Mouse (Mus musculus) MEL (cell line): Measurements from ENCODE around the gene Gm20388. TPM values are rescaled to one million over a fixed set of nuclear protein-coding genes. Genes with fewer than 3 reads are reported as not detected.

Experiments used
- DNase-seq: peaks from one replicate; pipeline ENCODE4 v3.0.0; 2011; ENCODE audit warnings: low read depth, low spot score
- H3K27ac ChIP-seq: 2 replicates; pipeline ENCODE4 v1.5.1; 2012; ENCODE audit warnings: low read depth, mild to moderate bottlenecking, control low read depth, low read length, moderate library complexity; ENCODE audit not compliant: control insufficient read depth
- H3K27me3 ChIP-seq, 2 experiments: fragments of 150-350 bp in 1 of 2; sonication (generic) in 1 of 2; 2 replicates each; pipeline ENCODE4 v1.6.1; 2012; ENCODE audit warnings: low read length in 2 of 2, mild to moderate bottlenecking in 2 of 2, improper control_type of control experiment in 1 of 2, moderate library complexity in 1 of 2; ENCODE audit not compliant: insufficient read depth in 2 of 2, control insufficient read depth in 1 of 2
- H3K36me3 ChIP-seq, 2 experiments: 2 replicates each; pipeline ENCODE4 v1.6.1; 2012 to 2014; ENCODE audit warnings: low read length in 2 of 2, improper control_type of control experiment in 1 of 2, inconsistent platforms in 1 of 2, mild to moderate bottlenecking in 1 of 2; ENCODE audit not compliant: insufficient read depth in 2 of 2, control insufficient read depth in 1 of 2
- H3K4me1 ChIP-seq, 2 experiments: fragments of 150-350 bp in 1 of 2; sonication (generic) in 1 of 2; 2 replicates each; pipeline ENCODE4 v1.6.1; 2012; ENCODE audit warnings: low read length in 2 of 2, improper control_type of control experiment in 1 of 2, mild to moderate bottlenecking in 1 of 2; ENCODE audit not compliant: insufficient read depth in 2 of 2, control insufficient read depth in 1 of 2
- H3K4me3 ChIP-seq, 2 experiments: fragments of 150-350 bp in 1 of 2; sonication (generic) in 1 of 2; 2 replicates each; pipeline ENCODE4 v1.5.1; 2012; ENCODE audit warnings: low read depth in 2 of 2, low read length in 2 of 2, mild to moderate bottlenecking in 2 of 2, moderate library complexity in 2 of 2, control low read depth in 1 of 2, improper control_type of control experiment in 1 of 2; ENCODE audit not compliant: control insufficient read depth in 1 of 2, insufficient read depth in 1 of 2
- H3K79me2 ChIP-seq: 2 replicates; pipeline ENCODE4 v1.6.1; 2012; ENCODE audit warnings: mild to moderate bottlenecking, low read length, moderate library complexity; ENCODE audit not compliant: control insufficient read depth, poor library complexity, insufficient read depth
- H3K9ac ChIP-seq: 2 replicates; pipeline ENCODE4 v1.6.1; 2012; ENCODE audit warnings: low read depth, mild to moderate bottlenecking, control low read depth, low read length, moderate library complexity; ENCODE audit not compliant: control insufficient read depth, poor library complexity, severe bottlenecking
- H3K9me3 ChIP-seq: fragments of 150-350 bp; sonication (generic); replicated peaks from 2 replicates; pipeline ENCODE4 v1.6.1; 2012; ENCODE audit warnings: mild to moderate bottlenecking, low read length, improper control_type of control experiment, moderate library complexity; ENCODE audit not compliant: insufficient read depth
- BHLHE40 ChIP-seq: IDR thresholded peaks from 2 replicates; pipeline ENCODE4 v1.6.1; 2012; ENCODE audit warnings: low read depth, mild to moderate bottlenecking, inconsistent platforms, low read length, improper control_type of control experiment, borderline replicate concordance
- CHD1 ChIP-seq: IDR thresholded peaks from 2 replicates; pipeline ENCODE4 v1.6.1; 2012; ENCODE audit warnings: low read depth, mild to moderate bottlenecking, inconsistent platforms, low read length, improper control_type of control experiment
- CHD2 ChIP-seq: IDR thresholded peaks from 2 replicates; pipeline ENCODE4 v1.6.1; 2011; ENCODE audit warnings: low read length, improper control_type of control experiment
- CTCF ChIP-seq, 3 experiments: IDR thresholded peaks in 2 of 3; conservative IDR thresholded peaks in 1 of 3; 2 replicates each; pipeline ENCODE4 v1.5.1; 2011 to 2012; ENCODE audit warnings: low read length in 3 of 3, low read depth in 2 of 3, mild to moderate bottlenecking in 2 of 3, improper control_type of control experiment in 1 of 3, inconsistent platforms in 1 of 3, mixed read lengths in 1 of 3, moderate library complexity in 1 of 3; ENCODE audit not compliant: control insufficient read depth in 1 of 3, insufficient read depth in 1 of 3, poor library complexity in 1 of 3, severe bottlenecking in 1 of 3
- EP300 ChIP-seq, 2 experiments: IDR thresholded peaks; 2 replicates each; pipeline ENCODE4 v1.6.1; 2011; ENCODE audit warnings: improper control_type of control experiment in 2 of 2, low read length in 2 of 2, low read depth in 1 of 2, mild to moderate bottlenecking in 1 of 2
- GATA1 ChIP-seq: IDR thresholded peaks from 2 replicates; pipeline ENCODE4 v1.6.1; 2011; ENCODE audit warnings: low read depth, low read length, improper control_type of control experiment
- JUND ChIP-seq: IDR thresholded peaks from 2 replicates; pipeline ENCODE4 v1.6.1; 2011; ENCODE audit warnings: low read depth, mild to moderate bottlenecking, improper control_type of control experiment, low read length
- MAFK ChIP-seq: IDR thresholded peaks from 2 replicates; pipeline ENCODE4 v1.6.1; 2011; ENCODE audit warnings: low read depth, mild to moderate bottlenecking, low read length, improper control_type of control experiment, borderline replicate concordance
- MAZ ChIP-seq: IDR thresholded peaks from 2 replicates; pipeline ENCODE4 v1.6.1; 2012; ENCODE audit warnings: low read depth, mild to moderate bottlenecking, inconsistent platforms, low read length, improper control_type of control experiment
- MYC ChIP-seq: IDR thresholded peaks from 2 replicates; pipeline ENCODE4 v1.6.1; 2011; ENCODE audit warnings: low read depth, mild to moderate bottlenecking, low read length, improper control_type of control experiment, moderate library complexity
- NELFE ChIP-seq: IDR thresholded peaks from 2 replicates; pipeline ENCODE4 v1.6.1; 2011; ENCODE audit warnings: low read depth, low read length, improper control_type of control experiment
- RAD21 ChIP-seq: IDR thresholded peaks from 2 replicates; pipeline ENCODE4 v1.6.1; 2011; ENCODE audit warnings: mild to moderate bottlenecking, low read depth, low read length, improper control_type of control experiment
- SIN3A ChIP-seq: IDR thresholded peaks from 2 replicates; pipeline ENCODE4 v1.6.1; 2012; ENCODE audit warnings: low read length, improper control_type of control experiment, inconsistent platforms
- SMC3 ChIP-seq: IDR thresholded peaks from 2 replicates; pipeline ENCODE4 v1.6.1; 2011; ENCODE audit warnings: low read depth, low read length, improper control_type of control experiment
- USF1 ChIP-seq: IDR thresholded peaks from 2 replicates; pipeline ENCODE4 v1.6.1; 2014; ENCODE audit warnings: low read depth, mild to moderate bottlenecking, inconsistent platforms, low read length, improper control_type of control experiment, moderate library complexity
- USF2 ChIP-seq, 2 experiments: IDR thresholded peaks; 2 replicates each; pipeline ENCODE4 v1.6.1; 2011 to 2012; ENCODE audit warnings: improper control_type of control experiment in 2 of 2, low read length in 2 of 2, borderline replicate concordance in 1 of 2, inconsistent platforms in 1 of 2, low read depth in 1 of 2, mild to moderate bottlenecking in 1 of 2; ENCODE audit not compliant: insufficient read depth in 1 of 2
- ZKSCAN1 ChIP-seq: IDR thresholded peaks from 2 replicates; pipeline ENCODE4 v1.6.1; 2012; ENCODE audit warnings: low read depth, mild to moderate bottlenecking, inconsistent platforms, low read length, improper control_type of control experiment, moderate library complexity
- ZMIZ1 ChIP-seq: IDR thresholded peaks from 2 replicates; pipeline ENCODE4 v1.6.1; 2012; ENCODE audit warnings: low read depth, mild to moderate bottlenecking, inconsistent platforms, low read length, improper control_type of control experiment, moderate library complexity
- ZNF384 ChIP-seq: IDR thresholded peaks from 2 replicates; pipeline ENCODE4 v1.6.1; 2012; ENCODE audit warnings: low read depth, mild to moderate bottlenecking, inconsistent platforms, low read length, improper control_type of control experiment
- polyA plus RNA-seq, 2 experiments: library from polyadenylated mRNA; stranded (reverse) in 1 of 2; unstranded in 1 of 2; fragments of >175 nt in 1 of 2; fragments of >200 nt in 1 of 2; gene quantifications; 2 replicates each; pipeline versions ENCODE4 v1.2.1 to v1.2.4; 2012; ENCODE audit warnings: low replicate concordance in 2 of 2, low read depth in 1 of 2; ENCODE audit not compliant: insufficient read length in 2 of 2, insufficient read depth in 1 of 2, missing spikeins in 1 of 2
- total RNA-seq: library from RNA; depleted of rRNA; stranded (reverse); fragments of 300-350 nt; gene quantifications from 2 replicates; pipeline ENCODE4 v1.2.3, GENCODE M21; 2012

Gene Gm20388
- total and polyA plus RNA-seq, 3 experiments, result 11.1 to 17.8 TPM; not detected in 1

DNA sequence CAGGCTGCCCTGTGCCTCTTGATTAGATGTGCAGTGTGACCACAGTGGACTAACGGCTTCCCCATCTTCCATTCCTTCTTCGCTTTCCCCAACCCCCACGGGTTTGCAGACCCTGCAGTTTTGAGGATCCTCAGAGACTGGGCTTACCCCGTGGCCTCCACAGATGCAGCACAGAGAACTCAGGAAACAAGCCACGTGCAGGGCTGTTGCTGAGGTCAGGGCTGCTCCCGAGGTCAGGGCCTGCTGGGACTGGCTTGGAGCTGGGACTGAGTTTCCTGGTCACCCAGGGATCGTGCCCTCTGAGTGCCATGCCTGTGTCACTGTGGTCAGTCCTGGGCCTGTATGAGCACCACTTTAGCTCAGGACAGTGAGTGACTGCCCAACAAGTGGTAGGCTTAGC is 2554.3 kb downstream of the Gm20388 start:
- TF ChIP-seq NELFE (no peak), SMC3 (no peak), MAFK (no peak), GATA1 (no peak), BHLHE40 (no peak), MYC (no peak), CTCF (IDR thresholded peaks at IDR 0.05 in 2 of 3, conservative IDR thresholded peaks at IDR 0.05 in 1 of 3; ENCODE audit: control insufficient read depth in 1 of 3, insufficient read depth in 1 of 3, low read depth in 2 of 3, low read length in 3 of 3, poor library complexity in 1 of 3, severe bottlenecking in 1 of 3) (no peak), MAZ (no peak)
- Histone ChIP-seq H3K27ac (no peak overlapping the region), H3K79me2 (no peaks in the 10 kb centered on the region), H3K4me1 (peaks cover under 1 to 29% of the 10 kb centered on the region in 2 experiments; a peak in 3 of 4 replicates), H3K9ac (no peak overlapping the region), H3K36me3 (peaks cover 0 to 4% of the 10 kb centered on the region in 2 experiments; a peak in 3 of 4 replicates), H3K9me3 (no peaks in the 10 kb centered on the region), H3K27me3 (no peaks in the 10 kb centered on the region), H3K4me3 (no peak overlapping the region)
- no peak for DNase-seq

- H3K4me1 ChIP-seq, result peaks cover 0 to 18% of the 10 kb centered on the region in 2 experiments; a peak in 2 of 4 replicates
Observed at GRCm38 (mm10) chr8:122467816-122468215, 2557.2 kb downstream of the Gm20388 start.

GRCm38 (mm10) chr8:122469407-122469806 is 2558.8 kb downstream of the Gm20388 start:
- H3K4me1 ChIP-seq, result peaks cover 4 to 21% of the 10 kb centered on the region in 2 experiments
- no peaks in the 10 kb centered on the region; the same call in 1 of the 2 replicates for H3K79me2 ChIP-seq
- no peak overlapping the region for H3K9ac ChIP-seq
- no peak for TF ChIP-seq JUND
- no peak for TF ChIP-seq ZNF384
- no peak for TF ChIP-seq ZMIZ1
- TF ChIP-seq EP300 (IDR thresholded peaks at IDR 0.05; ENCODE audit: low read depth in 1 of 2, low read length in 2 of 2), result no peak
- no peak for TF ChIP-seq GATA1
- TF ChIP-seq NELFE, result no peak
- TF ChIP-seq MYC, result no peak
- TF ChIP-seq CHD1, result no peak
- TF ChIP-seq CHD2, result no peak
- TF ChIP-seq MAZ, result no peak
- TF ChIP-seq USF1, result no peak
- no peak for TF ChIP-seq SIN3A
- no peak for TF ChIP-seq ZKSCAN1
- TF ChIP-seq USF2 (IDR thresholded peaks at IDR 0.05; ENCODE audit: borderline replicate concordance in 1 of 2, insufficient read depth in 1 of 2, low read depth in 1 of 2, low read length in 2 of 2), result no peak
- no peak for TF ChIP-seq SMC3
- no peak for TF ChIP-seq RAD21
- peaks cover 0 to 12% of the 10 kb centered on the region in 2 experiments; a peak in 3 of 4 replicates for H3K36me3 ChIP-seq
- H3K27ac ChIP-seq, result no peak overlapping the region
- no peak for DNase-seq
- H3K4me3 ChIP-seq, result no peak overlapping the region
- no peaks in the 10 kb centered on the region for H3K27me3 ChIP-seq
- no peaks in the 10 kb centered on the region for H3K9me3 ChIP-seq

More at GRCm38 (mm10) chr8:122467816-122468215, 2557.2 kb downstream of the Gm20388 start:
- H3K36me3 ChIP-seq, result peaks cover 0 to 4% of the 10 kb centered on the region in 2 experiments; a peak in 3 of 4 replicates
- H3K79me2 ChIP-seq, result no peaks in the 10 kb centered on the region; the same call in 1 of the 2 replicates
- H3K4me3 ChIP-seq, result no peak overlapping the region
- H3K27me3 ChIP-seq, result no peaks in the 10 kb centered on the region
- TF ChIP-seq RAD21, result no peak
- no peak for TF ChIP-seq GATA1
- no peak overlapping the region for H3K27ac ChIP-seq
- DNase-seq, result no peak
- no peaks in the 10 kb centered on the region for H3K9me3 ChIP-seq
- H3K9ac ChIP-seq, result no peak overlapping the region
